Mouse (Mus musculus): ENCODE results near the gene Skint3. TPM values are rescaled to one million over a fixed set of nuclear protein-coding genes. Genes with fewer than 3 reads are reported as not detected.
"Not testable (repeated sequence)": the region's sequence is repeated elsewhere in the genome, so short reads cannot be mapped to it uniquely, and the experiment has no call there.

Gene Skint3
- total RNA-seq (2015): 0.15 and 0.22 TPM in 2 replicates
- 0.20 TPM in 1 of 2 replicates, not detected in the other for total RNA-seq (2017)

DNA sequence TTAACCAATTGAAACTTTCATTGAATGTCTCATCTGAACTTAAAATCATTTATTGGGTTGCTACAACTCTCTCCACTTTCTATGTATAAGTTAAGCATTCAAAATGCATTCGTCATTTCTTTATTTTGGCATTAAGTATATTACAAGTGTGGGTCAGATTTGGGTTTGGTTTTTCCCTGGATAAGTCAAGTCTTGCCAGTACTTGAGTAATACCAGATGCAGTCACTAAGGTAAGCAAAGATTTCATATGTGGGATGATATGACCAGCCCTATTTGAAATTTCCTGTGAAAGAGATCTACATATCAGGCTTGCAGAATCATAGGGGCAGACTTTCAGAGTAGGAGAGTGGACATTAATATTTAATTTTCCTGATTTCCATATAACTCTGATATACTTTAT lies at the start of gene Skint3:
Gene Skint3, plus strand, starts transcription at position 301 of the 400 bp plus-strand sequence.
- ATAC-seq (replicated peaks; ENCODE audit: poor library complexity): no peak

DNA sequence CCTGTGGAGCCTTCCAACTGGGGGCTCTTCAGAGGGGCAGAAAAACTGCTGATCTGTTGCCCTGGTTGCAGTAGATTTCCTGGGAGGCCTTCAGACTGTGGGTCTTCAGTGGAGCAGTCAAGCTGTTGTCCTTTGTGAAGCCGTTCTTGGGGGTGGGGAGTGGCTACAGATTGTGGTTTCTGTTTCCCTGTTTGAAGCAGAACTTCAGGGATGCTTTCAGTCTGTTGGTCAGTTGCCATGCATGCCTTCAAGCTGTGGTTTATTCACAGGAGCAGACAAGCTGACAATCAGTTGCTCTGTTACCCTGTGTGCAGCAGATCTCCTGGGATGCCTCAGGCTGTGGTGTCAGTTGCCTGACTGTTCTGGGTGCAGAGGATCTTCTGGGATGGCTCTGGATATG lies 11.4 kb downstream of the Skint3 start:
- ATAC-seq (replicated peaks; ENCODE audit: poor library complexity): peak; percentile 89

DNA sequence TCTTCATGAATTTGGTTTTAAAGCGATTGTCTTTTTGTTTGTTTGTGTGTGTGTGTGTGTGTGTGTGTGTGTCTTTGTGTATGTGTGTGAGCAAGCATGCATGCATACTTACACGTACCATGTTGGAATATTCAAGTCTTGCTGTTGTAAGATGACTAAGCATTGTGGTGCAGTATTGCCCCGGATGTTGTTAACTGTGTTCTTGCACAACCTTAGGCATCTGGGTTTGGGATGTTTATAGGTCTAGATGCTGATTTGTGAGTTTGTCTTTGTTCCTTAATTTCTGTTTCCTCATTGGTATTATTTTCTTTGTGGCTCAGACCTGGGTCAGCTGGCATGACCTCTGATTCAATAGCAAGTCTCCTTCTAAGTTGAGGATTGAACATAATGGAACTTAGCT lies 11.9 kb downstream of the Skint3 start:
- peak; percentile 92 for ATAC-seq (replicated peaks; ENCODE audit: poor library complexity)

DNA sequence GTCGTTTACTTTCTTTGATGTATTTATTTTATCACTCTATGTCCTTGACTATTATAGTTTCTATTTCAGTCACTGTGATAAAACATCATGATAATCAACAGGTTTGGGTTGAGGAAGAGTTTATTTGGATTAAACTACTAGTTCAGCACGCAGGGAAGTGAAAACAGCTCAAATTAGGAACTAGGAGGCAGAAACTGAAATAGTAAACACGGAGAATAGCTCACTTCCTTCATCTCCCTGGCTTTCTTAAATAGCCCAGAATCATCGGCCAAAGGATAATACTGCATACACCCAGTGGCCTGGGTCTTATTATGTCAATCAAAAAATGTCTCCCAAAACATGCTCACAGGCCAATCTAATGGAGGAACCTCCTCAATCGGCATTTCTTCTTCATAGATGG lies 24.0 kb downstream of the Skint3 start:
- ATAC-seq (replicated peaks; ENCODE audit: poor library complexity): peak; percentile 86

DNA sequence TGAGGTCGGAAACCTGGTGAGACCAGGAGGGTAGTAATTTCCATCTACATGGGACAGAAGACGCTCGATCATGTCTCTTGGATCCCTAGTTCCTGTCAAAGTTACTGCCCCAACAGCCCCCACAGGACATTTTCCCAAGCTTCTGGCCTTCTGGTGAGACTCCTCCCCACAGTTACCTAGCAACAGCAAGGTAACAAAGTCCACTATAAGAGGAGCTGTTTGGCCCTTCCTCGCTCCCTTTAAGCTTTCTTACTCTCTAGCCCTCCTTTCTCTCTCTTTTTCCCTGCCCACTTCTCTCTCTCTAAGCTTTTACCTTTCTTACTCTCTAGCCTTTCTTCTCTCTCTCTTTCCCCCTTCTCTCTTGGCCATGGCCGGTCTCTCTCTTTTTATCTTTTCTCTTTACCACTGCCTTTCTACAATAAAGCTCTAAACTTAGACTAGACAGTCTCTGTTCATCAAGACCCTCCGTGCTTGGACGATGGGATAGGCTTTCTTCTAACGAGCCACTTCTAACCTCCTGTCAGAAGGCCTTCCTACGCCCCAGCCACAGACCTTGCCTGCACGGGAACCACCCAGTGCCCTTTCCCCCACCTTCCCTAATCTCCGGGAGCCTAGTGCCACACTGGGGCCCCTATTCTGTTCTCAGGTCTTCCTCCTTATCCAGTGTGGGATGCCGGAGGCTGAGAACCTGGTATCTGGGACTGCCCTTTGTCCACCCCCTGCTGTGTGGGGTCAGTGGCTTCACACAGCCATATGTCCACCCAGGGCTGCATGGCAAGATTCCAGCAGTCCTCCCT lies 55.3 kb downstream of the Skint3 start:
- ATAC-seq (replicated peaks; ENCODE audit: poor library complexity): no peak

DNA sequence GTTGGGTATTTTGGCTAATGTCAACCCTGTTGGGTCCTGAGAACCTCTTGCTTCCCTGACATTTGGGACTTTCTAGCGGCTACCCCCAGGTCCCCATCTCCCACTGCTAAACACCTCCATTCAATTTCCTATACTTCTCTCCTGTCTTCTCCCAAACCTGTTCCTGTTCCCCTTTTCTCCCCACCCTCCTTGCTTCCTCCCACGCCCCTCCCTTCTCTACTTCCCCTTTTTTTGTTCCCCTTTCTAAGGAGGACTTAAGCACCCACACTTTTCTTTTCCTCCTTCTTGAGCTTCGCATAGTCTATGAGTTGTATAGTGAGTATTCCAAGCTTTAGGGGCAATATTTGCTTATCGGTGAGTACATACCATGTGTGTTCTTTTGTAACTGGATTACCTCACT lies 56.4 kb downstream of the Skint3 start:
- peak; percentile 100 for ATAC-seq (replicated peaks; ENCODE audit: poor library complexity)

DNA sequence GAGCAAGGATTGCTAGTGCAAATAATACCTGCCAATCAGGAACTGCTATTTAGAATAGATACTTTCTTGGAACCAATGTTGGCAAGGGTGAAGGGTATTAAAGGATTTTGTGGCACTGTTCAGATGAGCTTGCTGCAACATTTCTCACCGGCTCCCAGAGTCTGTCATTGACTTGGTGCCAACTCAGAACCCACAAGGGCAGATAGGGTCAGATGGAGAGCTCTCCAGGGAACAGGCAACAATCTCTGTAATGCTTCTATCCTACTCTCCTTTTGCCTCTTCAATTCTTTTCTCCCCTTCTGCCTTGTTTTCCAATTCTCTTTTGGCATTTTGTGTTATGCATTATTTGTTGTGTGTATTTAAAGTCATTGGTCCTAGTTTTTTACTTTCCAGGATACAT lies 70.3 kb downstream of the Skint3 start:
- no peak for ATAC-seq (replicated peaks; ENCODE audit: poor library complexity)

DNA sequence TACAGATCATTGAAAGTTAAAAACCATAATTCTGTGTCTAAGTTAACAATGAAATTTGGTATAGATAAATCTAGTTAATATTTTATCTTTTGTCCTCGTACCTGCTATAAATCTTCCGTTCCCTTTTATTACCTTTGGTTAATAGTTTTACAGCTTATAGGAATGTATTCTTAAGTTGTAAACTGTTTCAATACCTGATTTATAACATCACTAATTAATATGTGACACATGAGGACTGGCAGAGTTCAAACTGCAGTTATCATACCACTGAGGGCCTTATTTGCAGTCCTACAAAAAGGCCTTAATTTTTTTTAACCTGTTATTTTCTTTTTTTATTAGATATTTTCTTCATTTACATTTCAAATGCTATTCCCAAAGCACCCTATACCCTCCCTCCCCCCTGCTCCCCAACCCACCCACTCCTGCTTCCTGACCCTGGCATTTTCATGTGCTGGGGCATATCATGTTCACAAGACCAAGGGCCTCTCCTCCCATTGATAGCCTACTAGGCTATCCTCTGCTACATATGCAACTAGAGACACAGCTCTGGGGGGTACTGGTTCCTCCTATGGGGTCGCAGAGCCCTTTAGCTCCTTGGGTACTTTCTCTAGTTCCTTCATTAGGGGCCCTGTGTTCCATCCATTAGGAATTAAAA lies 70.9 kb downstream of the Skint3 start:
- ATAC-seq (replicated peaks; ENCODE audit: poor library complexity): no peak

DNA sequence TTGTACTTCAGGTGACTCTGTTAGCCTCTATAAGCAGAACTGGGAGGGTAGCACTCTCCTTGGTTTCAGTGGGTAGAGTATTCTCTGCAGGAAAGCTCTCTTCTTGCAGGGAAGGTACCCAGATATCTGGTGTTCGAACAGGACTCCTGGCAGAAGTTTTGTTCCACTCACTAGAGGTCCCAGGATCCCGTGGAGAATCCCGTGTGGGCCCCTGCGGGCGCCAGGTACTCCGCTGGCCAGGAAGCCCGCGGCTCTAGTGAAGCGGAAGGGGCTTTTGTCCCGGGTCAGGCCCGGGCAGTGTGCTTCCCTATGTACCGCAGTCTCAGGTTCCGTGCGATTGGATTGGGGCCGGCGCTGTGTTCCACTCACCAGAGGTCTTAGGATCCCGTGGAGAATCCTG lies 117.1 kb downstream of the Skint3 start:
- not testable (repeated sequence) for ATAC-seq (replicated peaks; ENCODE audit: poor library complexity)

Other genes with a start within 250 kb of the Skint3 start
- not detected in 2 replicates for gene Skint1, start 226.0 kb upstream of the Skint3 start, total RNA-seq (2015)
- gene Skint1, start 226.0 kb upstream of the Skint3 start, total RNA-seq (2017): not detected in 2 replicates
- not detected in 2 replicates for gene Skint4, start 160.2 kb upstream of the Skint3 start, total RNA-seq (2015)
- gene Skint4, start 160.2 kb upstream of the Skint3 start, total RNA-seq (2017): not detected in 2 replicates
- not detected in 2 replicates for gene Skint9, start 201.7 kb downstream of the Skint3 start, total RNA-seq (2015)
- gene Skint9, start 201.7 kb downstream of the Skint3 start, total RNA-seq (2017): not detected in 2 replicates